Mouse (Mus musculus): ENCODE results near the gene Tob1.

DNA sequence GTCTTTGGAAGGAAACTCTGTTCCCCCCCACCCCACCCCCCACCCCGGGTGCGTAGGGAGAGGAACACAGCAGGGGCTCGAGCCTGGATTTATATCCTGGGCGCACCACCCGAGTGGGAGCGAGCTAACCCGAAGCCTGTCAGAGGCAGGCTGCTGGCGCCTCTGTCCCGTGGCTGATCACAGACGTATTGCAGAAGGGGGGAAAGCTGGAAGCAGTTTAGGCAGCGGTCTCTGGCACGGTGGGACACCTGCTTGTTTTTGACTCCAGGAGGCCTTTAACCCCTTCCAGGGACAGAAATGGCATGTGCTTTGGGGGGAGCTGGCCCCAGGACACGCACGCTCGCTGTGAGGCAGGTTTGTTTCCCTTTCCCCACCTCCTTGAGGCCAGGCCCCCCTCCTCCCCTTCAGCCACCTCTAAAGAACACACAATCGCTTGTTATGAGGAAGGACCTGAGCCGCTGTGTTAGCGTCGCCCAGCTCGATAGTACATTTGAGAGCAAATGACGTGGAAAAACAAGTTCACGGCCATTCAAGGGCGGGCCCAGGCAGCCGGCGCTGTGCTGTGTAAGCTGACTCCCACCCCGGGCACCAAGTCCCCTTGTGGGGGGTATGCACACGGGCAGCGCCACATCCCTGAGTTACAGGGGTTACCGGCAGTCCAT lies 31.6 kb downstream of the Tob1 start:
- TF ChIP-seq CTCF (IDR thresholded peaks at IDR 0.05; ENCODE audit: extremely low read depth, insufficient read depth, insufficient read length, insufficient replicate concordance) (no peak), POLR2A (IDR thresholded peaks at IDR 0.05; ENCODE audit: low read depth, low read length) (no peak)
